ENCODE assay signal across 8 mouse cellular contexts in the genomic region with DNA sequence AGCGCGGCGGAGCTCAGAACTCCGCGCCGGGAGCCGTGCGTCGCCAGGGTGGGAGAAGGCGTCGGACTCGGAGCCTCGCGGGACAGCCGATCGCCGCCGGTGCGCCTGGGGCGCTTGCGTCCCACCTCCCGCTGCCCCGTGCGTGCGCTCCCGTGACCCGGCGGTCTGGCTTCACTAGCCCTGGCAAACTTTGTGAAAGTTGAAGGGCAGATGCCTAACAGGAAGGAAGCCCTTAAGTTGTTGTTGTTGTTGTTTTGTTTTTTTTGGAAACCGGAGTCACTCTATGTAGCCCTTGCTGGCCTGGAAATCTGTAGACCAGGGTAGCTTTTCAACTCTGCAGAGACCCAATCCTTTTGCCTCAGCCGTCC. TPM values are rescaled to one million over a fixed set of nuclear protein-coding genes. Genes with fewer than 3 reads are reported as not detected.
DNase-seq lines count a peak whose midpoint lies in the region; ATAC-seq and TF ChIP-seq lines count a peak whose summit lies in the region.

No protein-coding gene starts in this region.

- 0 out of 2 replicates have a peak, but pooled peaks cover 9% of the 10 kb centered on the region for H3K27me3 ChIP-seq in embryonic facial prominence, embryonic 10.5 days (replicated peaks; ENCODE audit: low read depth, poor library complexity, severe bottlenecking)
- H3K27me3 ChIP-seq in intestine, embryonic 16.5 days (replicated peaks; ENCODE audit: control insufficient read depth, insufficient read depth, low read length): no peaks in the 10 kb centered on the region
- H3K27me3 ChIP-seq in neural tube, embryonic 14.5 days (ENCODE audit: control insufficient read depth, insufficient read depth, low read length): no peaks in the 10 kb centered on the region

- H3K4me2 ChIP-seq in intestine, embryonic 16.5 days (ENCODE audit: low read depth, low read length): peak overlapping the region; percentile 76
- H3K4me2 ChIP-seq in neural tube, embryonic 14.5 days (ENCODE audit: low read depth, low read length): peak overlapping the region; percentile 58

- peak; percentile 68 for ATAC-seq in intestine, embryonic 16.5 days
- peak; percentile 53 for ATAC-seq in neural tube, embryonic 14.5 days (ENCODE audit: low read depth)

- no peak for TF ChIP-seq CTCF in lung, adult 2 months (IDR thresholded peaks at IDR 0.05; ENCODE audit: insufficient read depth, low read length)

- H3K9me3 ChIP-seq in embryonic facial prominence, embryonic 10.5 days: no peaks in the 10 kb centered on the region
- no peaks in the 10 kb centered on the region for H3K9me3 ChIP-seq in intestine, embryonic 16.5 days (ENCODE audit: control insufficient read depth, low read length)
- H3K9me3 ChIP-seq in neural tube, embryonic 14.5 days (ENCODE audit: control insufficient read depth, low read length): no peaks in the 10 kb centered on the region

- peaks cover 23% of the 10 kb centered on the region for H3K4me1 ChIP-seq in lung, adult 2 months (ENCODE audit: control insufficient read depth, insufficient read depth, low read length)
- H3K4me1 ChIP-seq in embryonic facial prominence, embryonic 10.5 days: peaks cover 9% of the 10 kb centered on the region
- H3K4me1 ChIP-seq in intestine, embryonic 16.5 days (ENCODE audit: control insufficient read depth, insufficient read depth, low read length): no peaks in the 10 kb centered on the region
- H3K4me1 ChIP-seq in neural tube, embryonic 14.5 days (ENCODE audit: control insufficient read depth, insufficient read depth, low read length): no peaks in the 10 kb centered on the region

- H3K27ac ChIP-seq in embryonic facial prominence, embryonic 10.5 days (replicated peaks): peak overlapping the region; percentile 88
- H3K27ac ChIP-seq in intestine, embryonic 16.5 days (ENCODE audit: low read length): peak overlapping the region; percentile 51
- H3K27ac ChIP-seq in neural tube, embryonic 14.5 days (ENCODE audit: low read depth, low read length): peak overlapping the region; percentile 57

- no peak for TF ChIP-seq POLR2A in lung, adult 2 months (IDR thresholded peaks at IDR 0.05; ENCODE audit: borderline replicate concordance, extremely low read depth, low read depth, low read length)

- no peak for DNase-seq in lung, adult 2 months
- no peak for DNase-seq in lung, postnatal 36 days
- DNase-seq in embryonic facial prominence, embryonic 10.5 days (ENCODE audit: low spot score): no peak
- DNase-seq in left cerebral cortex, postnatal 36 days (ENCODE audit: low spot score in 2 of 2): no peak
- DNase-seq in cerebellum, adult 9-10 months: no peak
- DNase-seq in lung, postnatal 14 days: no peak

- peak overlapping the region; percentile 91 for H3K9ac ChIP-seq in intestine, embryonic 16.5 days (ENCODE audit: low read depth, low read length)
- peak overlapping the region; percentile 68 for H3K9ac ChIP-seq in neural tube, embryonic 14.5 days (replicated peaks; ENCODE audit: low read depth, low read length)

- H3K36me3 ChIP-seq in embryonic facial prominence, embryonic 10.5 days (replicated peaks): no peaks in the 10 kb centered on the region
- H3K36me3 ChIP-seq in intestine, embryonic 16.5 days (ENCODE audit: control insufficient read depth, insufficient read depth, low read length): no peaks in the 10 kb centered on the region
- no peaks in the 10 kb centered on the region for H3K36me3 ChIP-seq in neural tube, embryonic 14.5 days (ENCODE audit: control insufficient read depth, insufficient read depth, low read length)

- peak overlapping the region; percentile 71 for H3K4me3 ChIP-seq in lung, adult 2 months (replicated peaks; ENCODE audit: extremely low read depth, low read depth, low read length)
- peak overlapping the region; percentile 80 for H3K4me3 ChIP-seq in embryonic facial prominence, embryonic 10.5 days
- H3K4me3 ChIP-seq in intestine, embryonic 16.5 days (ENCODE audit: low read length): peak overlapping the region; percentile 84
- H3K4me3 ChIP-seq in neural tube, embryonic 14.5 days (ENCODE audit: low read depth, low read length): peak overlapping the region; percentile 71

- intact Hi-C loops in left cerebral cortex, postnatal 36 days (cut with DNase I): loop anchor here (5.0 kb wide), 1 partner anchor 220 kb away; no protein-coding TSS in a partner anchor

- under 1% methylated on average over 30 of the region's 30 CpGs for WGBS in lung, adult 2 months
- under 1% methylated on average over 30 of the region's 30 CpGs for WGBS in embryonic facial prominence, embryonic 10.5 days
- 1% methylated on average over 30 of the region's 30 CpGs for WGBS in intestine, embryonic 16.5 days
- WGBS in neural tube, embryonic 14.5 days: under 1% methylated on average over 30 of the region's 30 CpGs

RNA-seq across cellular contexts. Expression of gene Abhd5, which starts 0.6 kb away (rescaled TPM):
- 26.2 and 41.4 TPM in 2 replicates for polyA plus RNA-seq in lung, adult 2 months (2012; rRNA removed)
- 19.3 and 21.6 TPM in 2 replicates for polyA plus RNA-seq in embryonic facial prominence, embryonic 10.5 days (2016; fragmentation: Nextera tagmentation; extraction: Ambion mirVana)
- polyA plus RNA-seq in intestine, embryonic 16.5 days (2015; fragmentation: Nextera tagmentation; extraction: Ambion mirVana): 17.9 and 20.8 TPM in 2 replicates
- 23.4 and 34.4 TPM in 2 replicates for polyA plus RNA-seq in neural tube, embryonic 14.5 days (2014; fragmentation: Nextera tagmentation; extraction: Ambion mirVana)
- 10 to 100 TPM; 19.6 to 20.9 TPM for total RNA-seq in left cerebral cortex, postnatal 36 days (2021)

RNA-seq across cellular contexts. Expression of gene Ano10, which starts 57.8 kb away (rescaled TPM):
- 48.7 and 50.6 TPM in 2 replicates for polyA plus RNA-seq in lung, adult 2 months (2012; rRNA removed)
- 26.3 and 27.9 TPM in 2 replicates for polyA plus RNA-seq in embryonic facial prominence, embryonic 10.5 days (2016; fragmentation: Nextera tagmentation; extraction: Ambion mirVana)
- 37.9 and 39.7 TPM in 2 replicates for polyA plus RNA-seq in intestine, embryonic 16.5 days (2015; fragmentation: Nextera tagmentation; extraction: Ambion mirVana)
- 48.1 and 53.1 TPM in 2 replicates for polyA plus RNA-seq in neural tube, embryonic 14.5 days (2014; fragmentation: Nextera tagmentation; extraction: Ambion mirVana)
- total RNA-seq in left cerebral cortex, postnatal 36 days (2021): 10 to 100 TPM; 27.4 to 30.3 TPM
